Mouse (Mus musculus) neural tube, embryonic 15.5 days (tissue): ENCODE data around the gene Slco1a6. TPM values are rescaled to one million over a fixed set of nuclear protein-coding genes. Genes with fewer than 3 reads are reported as not detected.

Experiments used
- polyA plus RNA-seq: library from polyadenylated mRNA; unstranded; fragments of >200 nt; fragmentation: Nextera tagmentation; extraction: Ambion mirVana; gene quantifications from 2 replicates; pipeline ENCODE4 v1.2.1, GENCODE M21; 2015

Gene Slco1a6
- polyA plus RNA-seq, 1 experiment from 2014 or later, result 0.51 TPM

Other genes starting within 250 kb of the Slco1a6 start
- gene Gm6614, start 197.1 kb downstream of the Slco1a6 start, polyA plus RNA-seq, result not detected in 2 replicates
- 0.19 and 0.52 TPM in 2 replicates for gene Iapp, start 89.9 kb upstream of the Slco1a6 start, polyA plus RNA-seq
- 0.06 and 0.14 TPM in 2 replicates for gene Slco1a5, start 114.5 kb upstream of the Slco1a6 start, polyA plus RNA-seq
- gene Pyroxd1, start 137.1 kb upstream of the Slco1a6 start, polyA plus RNA-seq, result 18.2 and 18.7 TPM in 2 replicates
- gene Recql, start 178.6 kb upstream of the Slco1a6 start, polyA plus RNA-seq, result 21.4 and 21.6 TPM in 2 replicates
- gene Golt1b, start 178.7 kb upstream of the Slco1a6 start, polyA plus RNA-seq, result 69.5 and 74.9 TPM in 2 replicates
- gene Spx, start 204.9 kb upstream of the Slco1a6 start, polyA plus RNA-seq, result 1.2 and 1.5 TPM in 2 replicates